Comparison of ENCODE assay signal across 11 mouse cellular contexts in genomic region chr4:118297844-118298243, GRCm38 (mm10). TPM values are rescaled to one million over a fixed set of nuclear protein-coding genes. Genes with fewer than 3 reads are reported as not detected.
DNase-seq lines count a peak whose midpoint lies in the region; ATAC-seq lines count a peak whose summit lies in the region.
"Had no signal": no experiment of that assay in that cellular context is flagged by ENCODE, and none has a peak within 500 bp of the region (broad histone marks: within the 10 kb centered on the region; RNA-seq: fewer than 3 reads in every experiment).

No protein-coding gene starts in this region.

- DNase-seq in kidney, adult 9 months = no peak
- no peak for DNase-seq in embryonic facial prominence, embryonic 10.5 days (ENCODE audit: low spot score)
- peak; percentile 54 for DNase-seq in forebrain, embryonic 14.5 days (ENCODE audit: low spot score)
- DNase-seq in limb, embryonic 11.5 days (ENCODE audit: low spot score) = peak; percentile 45
- no peak for DNase-seq in thymus, postnatal 14 days
- no peak for DNase-seq in spleen, postnatal 14 days (ENCODE audit: low spot score in 2 of 2)
- DNase-seq in left cerebral cortex, postnatal 10 days (ENCODE audit: extremely low spot score in 1 of 2, low spot score in 2 of 2) = no peak
- DNase-seq: gastrocnemius, postnatal 14 days; kidney, postnatal 14 days had no signal

- H3K27me3 ChIP-seq in kidney, embryonic 16.5 days (ENCODE audit: insufficient read depth, low read length) = no peaks in the 10 kb centered on the region; the same call in 1 of the 2 replicates
- peaks cover 36% of the 10 kb centered on the region for H3K27me3 ChIP-seq in embryonic facial prominence, embryonic 10.5 days (replicated peaks; ENCODE audit: low read depth, poor library complexity, severe bottlenecking)
- no peaks in the 10 kb centered on the region for H3K27me3 ChIP-seq in forebrain, embryonic 14.5 days (replicated peaks; ENCODE audit: control insufficient read depth, insufficient read depth, low read length)
- H3K27me3 ChIP-seq in limb, embryonic 11.5 days (ENCODE audit: control insufficient read depth, insufficient read depth, low read length) = no peaks in the 10 kb centered on the region

- intact Hi-C loops in left cerebral cortex, postnatal 10 days (cut with DNase I) = loop anchor here (10.0 kb wide), 1 partner anchor 373 kb away; the partner anchor contains the start of gene Artn

- no peak overlapping the region; the same call in 1 of the 2 replicates for H3K4me2 ChIP-seq in kidney, embryonic 16.5 days (replicated peaks; ENCODE audit: low read depth, low read length)
- no peak overlapping the region for H3K4me2 ChIP-seq in forebrain, embryonic 14.5 days (ENCODE audit: low read length)
- H3K4me2 ChIP-seq in limb, embryonic 11.5 days (ENCODE audit: low read depth, severe bottlenecking) = no peak overlapping the region; the same call in 1 of the 2 replicates

- H3K9ac ChIP-seq in kidney, embryonic 16.5 days (replicated peaks; ENCODE audit: low read length) = peak overlapping the region; percentile 19; the same call in 1 of the 2 replicates
- H3K9ac ChIP-seq in forebrain, embryonic 14.5 days (ENCODE audit: low read length) = no peak overlapping the region
- H3K9ac ChIP-seq in limb, embryonic 11.5 days (ENCODE audit: low read length) = 0 out of 2 replicates have a peak overlapping the region, but pooled peaks have one; percentile 8

- no peak overlapping the region for H3K27ac ChIP-seq in kidney, embryonic 16.5 days (ENCODE audit: low read length)
- peak overlapping the region; percentile 59; the same call in 1 of the 2 replicates for H3K27ac ChIP-seq in embryonic facial prominence, embryonic 10.5 days (replicated peaks)
- H3K27ac ChIP-seq in forebrain, embryonic 14.5 days (ENCODE audit: low read depth, low read length) = no peak overlapping the region
- H3K27ac ChIP-seq in limb, embryonic 11.5 days (replicated peaks; ENCODE audit: low read depth, low read length) = no peak overlapping the region

- no peaks in the 10 kb centered on the region for H3K9me3 ChIP-seq in kidney, embryonic 16.5 days (ENCODE audit: low read length)
- H3K9me3 ChIP-seq in embryonic facial prominence, embryonic 10.5 days = no peaks in the 10 kb centered on the region
- H3K9me3 ChIP-seq in forebrain, embryonic 14.5 days (replicated peaks; ENCODE audit: control insufficient read depth, low read length) = no peaks in the 10 kb centered on the region
- H3K9me3 ChIP-seq in limb, embryonic 11.5 days (ENCODE audit: control insufficient read depth, low read length) = no peaks in the 10 kb centered on the region

- no peak overlapping the region for H3K4me3 ChIP-seq in kidney, embryonic 16.5 days (ENCODE audit: low read length)
- H3K4me3 ChIP-seq in embryonic facial prominence, embryonic 10.5 days = no peak overlapping the region
- no peak overlapping the region for H3K4me3 ChIP-seq in forebrain, embryonic 14.5 days (ENCODE audit: low read depth, low read length)
- no peak overlapping the region for H3K4me3 ChIP-seq in limb, embryonic 11.5 days (ENCODE audit: low read depth, low read length)

- ATAC-seq in kidney, embryonic 16.5 days (ENCODE audit: low FRiP score, low TSS enrichment) = no peak
- peak; percentile 60; the same call in 1 of the 2 replicates for ATAC-seq in forebrain, embryonic 14.5 days
- ATAC-seq in limb, embryonic 11.5 days (ENCODE audit: insufficient number of reproducible peaks, low FRiP score, low TSS enrichment, low read depth) = 0 out of 2 replicates have a peak, but pooled peaks have one; percentile 44
- ATAC-seq: activated CD4-positive, CD25-positive, alpha-beta regulatory T cell, adult 4 months had no signal

- peaks cover 13% of the 10 kb centered on the region for H3K4me1 ChIP-seq in kidney, embryonic 16.5 days (ENCODE audit: insufficient read depth, low read length)
- peaks cover 34% of the 10 kb centered on the region for H3K4me1 ChIP-seq in embryonic facial prominence, embryonic 10.5 days
- 0 out of 2 replicates have a peak, but pooled peaks cover 3% of the 10 kb centered on the region for H3K4me1 ChIP-seq in forebrain, embryonic 14.5 days (ENCODE audit: control insufficient read depth, insufficient read depth, low read length)
- H3K4me1 ChIP-seq in limb, embryonic 11.5 days (ENCODE audit: control insufficient read depth, insufficient read depth, low read length) = peaks cover 9% of the 10 kb centered on the region

- 9% methylated on average over 5 of the region's 5 CpGs for WGBS in kidney, embryonic 16.5 days
- 10% methylated on average over 5 of the region's 5 CpGs for WGBS in embryonic facial prominence, embryonic 10.5 days
- WGBS in forebrain, embryonic 14.5 days = 10% methylated on average over 5 of the region's 5 CpGs
- 11% methylated on average over 5 of the region's 5 CpGs for WGBS in limb, embryonic 11.5 days

- H3K36me3 ChIP-seq in kidney, embryonic 16.5 days (ENCODE audit: insufficient read depth, low read length) = no peaks in the 10 kb centered on the region
- H3K36me3 ChIP-seq in embryonic facial prominence, embryonic 10.5 days (replicated peaks) = no peaks in the 10 kb centered on the region
- H3K36me3 ChIP-seq in forebrain, embryonic 14.5 days (ENCODE audit: control insufficient read depth, insufficient read depth, low read length) = no peaks in the 10 kb centered on the region
- no peaks in the 10 kb centered on the region for H3K36me3 ChIP-seq in limb, embryonic 11.5 days (ENCODE audit: control insufficient read depth, insufficient read depth, low read length)

RNA-seq across cellular contexts. Expression of gene Ptprf, which starts 6.6 kb away (rescaled TPM):
- polyA plus RNA-seq in kidney, embryonic 16.5 days (2015; fragmentation: Nextera tagmentation; extraction: Ambion mirVana) = 72.6 and 73.7 TPM in 2 replicates
- 88.2 and 95.5 TPM in 2 replicates for polyA plus RNA-seq in embryonic facial prominence, embryonic 10.5 days (2016; fragmentation: Nextera tagmentation; extraction: Ambion mirVana)
- 42.0 and 50.2 TPM in 2 replicates for polyA plus RNA-seq in forebrain, embryonic 14.5 days (2014; fragmentation: Nextera tagmentation; extraction: Ambion mirVana)
- polyA plus RNA-seq in limb, embryonic 11.5 days (2014; fragmentation: Nextera tagmentation; extraction: Ambion mirVana) = 46.8 and 51.0 TPM in 2 replicates
- total RNA-seq in left cerebral cortex, postnatal 10 days (2021) = 100 to 1,000 TPM; 176 to 196 TPM

Comparison
In these comparisons a context has a peak if more than half of its experiments do, and no peak if none do; other contexts are left out.
1. DNase-seq: peak in forebrain, embryonic 14.5 days (single experiment) and limb, embryonic 11.5 days (single experiment); none in kidney, adult 9 months (single experiment), embryonic facial prominence, embryonic 10.5 days (single experiment), thymus, postnatal 14 days (single experiment), spleen, postnatal 14 days (0 of 2) and left cerebral cortex, postnatal 10 days (0 of 2).